Mouse (Mus musculus) bone marrow, adult 2 months (tissue): Measurements from ENCODE around the gene Agbl1.

Experiments used
- CTCF ChIP-seq: fragments of 200-500 bp; IDR thresholded peaks from 2 replicates; pipeline ENCODE4 v1.5.1; 2011; ENCODE audit warnings: low read length, control low read depth; ENCODE audit not compliant: control insufficient read depth, insufficient read depth
- POLR2A ChIP-seq: fragments of 200-500 bp; IDR thresholded peaks from 2 replicates; pipeline ENCODE4 v1.6.1; 2011; ENCODE audit warnings: low read depth, mild to moderate bottlenecking, control low read depth, low read length, borderline replicate concordance; ENCODE audit not compliant: control insufficient read depth

GRCm38 (mm10) chr7:76790041-76790440 lies 560.4 kb downstream of the Agbl1 start:
- TF ChIP-seq POLR2A (no peak), CTCF (no peak)
